Mouse (Mus musculus) testis, postnatal 14 days (tissue): ENCODE measurements at regions not wholly inside any gene's neighbourhood (a gene's known extent, or its start where the extent isn't known, plus 50 kb on each side); places are given as distances from the start of the nearest gene placed in this dataset.

ENCODE experiments used
- DNase-seq: peaks from one replicate; pipeline ENCODE4 v3.0.0; 2021; ENCODE audit warnings: low spot score

- no peak for DNase-seq
Measured at GRCm38 (mm10) chr7:114912109-114912508, 168.6 kb downstream of the Insc start.

- peak; percentile 27 for DNase-seq
Measured at GRCm38 (mm10) chr7:114922155-114922554, 178.7 kb downstream of the Insc start.

- no peak for DNase-seq
Measured at GRCm38 (mm10) chr7:114933861-114934260, 190.4 kb downstream of the Insc start.

- no peak for DNase-seq
Measured at GRCm38 (mm10) chr7:114950759-114951158, 207.3 kb downstream of the Insc start.

GRCm38 (mm10) chr7:114963206-114963605 is 219.7 kb downstream of the Insc start:
- DNase-seq: no peak

- no peak for DNase-seq
Measured at GRCm38 (mm10) chr7:114965923-114966322, 222.4 kb downstream of the Insc start.

- DNase-seq: no peak
Measured at GRCm38 (mm10) chr7:114986481-114986880, 243.0 kb downstream of the Insc start.

- DNase-seq: peak; percentile 84
Measured at GRCm38 (mm10) chr7:114991255-114991654, 247.8 kb downstream of the Insc start.

- peak; percentile 18 for DNase-seq
Measured at GRCm38 (mm10) chr7:114992440-114992839, 248.9 kb downstream of the Insc start.

GRCm38 (mm10) chr7:115000796-115001524 is 257.5 kb downstream of the Insc start:
- no peak for DNase-seq

- no peak for DNase-seq
Measured at GRCm38 (mm10) chr7:115014253-115014998, 270.9 kb downstream of the Insc start.

- DNase-seq: no peak
Measured at GRCm38 (mm10) chr7:115019369-115019958, 276.0 kb downstream of the Insc start.

- DNase-seq: no peak
Measured at GRCm38 (mm10) chr7:115020023-115020422, 276.5 kb downstream of the Insc start.

- no peak for DNase-seq
Measured at GRCm38 (mm10) chr7:115025803-115026202, 282.3 kb downstream of the Insc start.

GRCm38 (mm10) chr7:115027685-115028084 is 284.2 kb downstream of the Insc start:
- no peak for DNase-seq

GRCm38 (mm10) chr7:115033987-115034386 is 290.5 kb downstream of the Insc start:
- no peak for DNase-seq

- no peak for DNase-seq
Measured at GRCm38 (mm10) chr7:115055527-115055926, 312.0 kb downstream of the Insc start.

- no peak for DNase-seq
Measured at GRCm38 (mm10) chr7:115056992-115057645, 313.6 kb downstream of the Insc start.

GRCm38 (mm10) chr7:115057736-115058135 is 314.2 kb downstream of the Insc start:
- no peak for DNase-seq

GRCm38 (mm10) chr7:115060171-115060570 is 316.7 kb downstream of the Insc start:
- no peak for DNase-seq

GRCm38 (mm10) chr7:115062817-115063216 is 319.3 kb downstream of the Insc start:
- DNase-seq: no peak

- DNase-seq: no peak
Measured at GRCm38 (mm10) chr7:115067641-115068040, 324.1 kb downstream of the Insc start.

- no peak for DNase-seq
Measured at GRCm38 (mm10) chr7:115073406-115073805, 329.9 kb downstream of the Insc start.
